Mouse (Mus musculus): Measurements from ENCODE around the gene Ttc33. TPM values are rescaled to one million over a fixed set of nuclear protein-coding genes. Genes with fewer than 3 reads are reported as not detected.
"Not testable (repeated sequence)": the region's sequence is repeated elsewhere in the genome, so short reads cannot be mapped to it uniquely, and the experiment has no call there.

Gene Ttc33
- polyA plus RNA-seq, 1 experiment from 2014 or later = 43.5 TPM

DNA sequence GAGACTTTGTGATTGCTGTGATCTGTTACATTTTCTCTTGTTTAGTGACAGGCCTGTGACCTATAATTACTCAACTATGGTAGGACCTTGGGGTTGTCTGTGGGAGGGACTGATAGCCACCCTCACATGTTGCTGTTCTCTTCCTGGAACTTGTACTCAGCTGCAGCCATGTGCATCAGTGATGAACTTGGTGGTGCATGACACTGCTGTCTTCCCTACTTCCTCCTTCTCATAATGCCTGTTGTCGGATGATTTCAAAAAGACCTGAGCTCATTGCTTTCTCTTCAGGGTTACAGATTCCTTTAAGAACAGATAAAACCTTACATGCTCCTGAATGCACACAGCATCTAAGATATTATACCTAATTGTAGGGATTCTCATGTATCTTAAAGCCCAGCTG, 2.7 kb downstream of the Ttc33 start:
- H3K27ac ChIP-seq = no peak overlapping the region
- H3K9me3 ChIP-seq = no peaks in the 10 kb centered on the region
- no peak overlapping the region for H3K4me2 ChIP-seq
- WGBS = 83% methylated on average over 1 of the region's 1 CpGs
- no peak for ATAC-seq (ENCODE audit: borderline replicate concordance, extremely low read depth, low FRiP score, low TSS enrichment)
- peaks cover 14% of the 10 kb centered on the region for H3K36me3 ChIP-seq
- no peak overlapping the region for H3K4me3 ChIP-seq
- no peaks in the 10 kb centered on the region for H3K27me3 ChIP-seq
- H3K9ac ChIP-seq = no peak overlapping the region
- peaks cover 10% of the 10 kb centered on the region; the same call in 1 of the 2 replicates for H3K4me1 ChIP-seq

DNA sequence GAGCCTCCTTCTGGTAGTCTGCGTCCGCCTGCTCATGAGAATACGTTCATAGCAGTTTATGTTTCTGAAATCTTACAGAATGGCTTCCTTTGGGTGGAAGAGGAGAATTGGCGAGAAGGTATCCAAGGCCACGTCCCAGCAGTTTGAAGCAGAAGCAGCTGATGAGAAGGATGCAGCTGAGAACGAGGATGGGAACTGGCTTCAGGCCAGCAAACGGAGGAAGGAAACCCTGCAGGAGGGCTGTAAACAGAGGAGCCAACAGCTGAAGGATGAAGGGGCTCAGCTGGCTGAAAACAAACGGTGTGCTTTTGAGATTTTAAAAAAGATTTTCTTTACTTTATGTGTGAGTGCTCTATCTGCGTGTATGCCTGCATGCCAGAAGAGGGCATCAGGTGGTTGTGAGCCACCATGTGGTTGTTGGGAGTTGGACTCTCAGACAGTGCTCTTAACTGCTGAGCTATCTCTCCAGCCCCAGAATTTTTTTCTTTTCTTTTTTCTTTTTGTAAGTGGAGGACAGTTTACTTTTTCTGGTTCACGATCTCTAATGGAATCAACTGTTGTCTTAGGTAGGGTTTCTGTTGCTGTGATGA, 4.3 kb downstream of the Ttc33 start:
- Histone ChIP-seq H3K4me2 (no peak overlapping the region), H3K27ac (no peak overlapping the region), H3K4me3 (no peak overlapping the region), H3K36me3 (peaks cover 14% of the 10 kb centered on the region), H3K9ac (no peak overlapping the region), H3K4me1 (peaks cover 6% of the 10 kb centered on the region; the same call in 1 of the 2 replicates), H3K9me3 (no peaks in the 10 kb centered on the region), H3K27me3 (no peaks in the 10 kb centered on the region)
- no peak for ATAC-seq (ENCODE audit: borderline replicate concordance, extremely low read depth, low FRiP score, low TSS enrichment)
- 48% methylated on average over 10 of the region's 10 CpGs for WGBS

DNA sequence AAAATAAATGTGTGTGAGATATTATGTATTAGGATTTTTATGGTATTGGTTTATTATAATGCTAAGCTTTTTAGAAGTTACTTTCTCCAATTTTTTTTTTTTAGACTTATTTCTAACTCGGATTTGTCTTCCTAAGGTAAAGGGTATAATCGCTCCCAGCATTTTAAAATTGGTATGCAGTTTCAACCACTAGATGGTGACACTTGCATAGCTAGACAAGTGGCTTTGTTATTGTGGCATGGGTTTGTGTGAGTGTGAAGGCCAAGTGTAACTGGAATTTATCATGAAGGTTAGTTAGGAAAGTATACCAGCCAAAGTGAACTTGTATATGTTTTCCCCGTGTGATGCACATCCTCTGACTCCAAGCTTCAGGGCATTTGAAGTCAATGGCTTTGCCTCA, 8.5 kb downstream of the Ttc33 start:
- Histone ChIP-seq H3K27ac (no peak overlapping the region), H3K9me3 (no peaks in the 10 kb centered on the region), H3K4me2 (no peak overlapping the region), H3K4me3 (no peak overlapping the region), H3K27me3 (no peaks in the 10 kb centered on the region), H3K36me3 (peaks cover 20% of the 10 kb centered on the region), H3K9ac (no peak overlapping the region), H3K4me1 (no peaks in the 10 kb centered on the region)
- no peak for ATAC-seq (ENCODE audit: borderline replicate concordance, extremely low read depth, low FRiP score, low TSS enrichment)
- WGBS = 72% methylated on average over 3 of the region's 3 CpGs

DNA sequence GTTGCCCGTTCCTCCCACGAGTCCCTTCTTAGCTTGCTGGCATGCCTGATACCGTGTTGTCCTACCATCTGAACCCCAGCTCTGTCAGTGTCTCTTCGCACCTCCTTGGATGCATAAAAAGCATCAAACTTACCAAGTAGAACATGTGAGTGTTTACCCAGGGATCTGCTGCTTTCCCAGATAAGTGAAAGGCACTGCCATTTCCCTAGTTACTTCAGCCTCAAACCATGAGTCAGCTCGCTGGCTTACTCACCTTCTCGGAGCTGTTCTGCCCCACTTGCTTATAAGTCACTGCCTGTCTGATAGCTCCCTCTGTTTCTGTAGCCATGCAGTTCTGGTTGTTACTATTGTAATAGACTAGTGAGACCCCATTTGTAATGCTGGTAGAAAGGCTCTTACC, 9.1 kb downstream of the Ttc33 start:
- Histone ChIP-seq H3K27ac (no peak overlapping the region), H3K9ac (no peak overlapping the region), H3K4me1 (no peaks in the 10 kb centered on the region), H3K9me3 (no peaks in the 10 kb centered on the region), H3K4me3 (no peak overlapping the region), H3K27me3 (no peaks in the 10 kb centered on the region), H3K36me3 (peaks cover 20% of the 10 kb centered on the region), H3K4me2 (no peak overlapping the region)
- ATAC-seq (ENCODE audit: borderline replicate concordance, extremely low read depth, low FRiP score, low TSS enrichment) = no peak
- WGBS = 91% methylated on average over 6 of the region's 6 CpGs

DNA sequence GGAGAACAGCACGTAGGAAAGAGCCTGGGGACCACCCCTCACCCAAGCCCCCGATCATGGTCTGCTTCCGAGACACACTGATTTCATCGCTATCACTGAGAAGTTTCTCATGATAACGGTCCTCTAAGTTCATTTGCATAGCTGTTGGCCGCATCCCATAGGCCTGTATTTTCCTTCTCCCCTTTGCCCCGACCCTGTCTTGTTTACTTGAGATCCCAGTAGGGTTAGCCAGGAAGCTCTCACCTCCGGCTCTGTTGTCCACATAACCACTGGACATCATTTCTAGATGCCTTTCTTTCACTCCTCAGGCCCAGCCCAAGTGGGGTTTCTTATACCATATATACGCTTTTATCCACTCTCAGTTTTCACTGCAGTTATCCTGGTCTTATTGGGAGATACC, 9.6 kb downstream of the Ttc33 start:
- Histone ChIP-seq H3K4me2 (no peak overlapping the region), H3K27ac (no peak overlapping the region), H3K36me3 (peaks cover 17% of the 10 kb centered on the region), H3K4me3 (no peak overlapping the region), H3K9ac (no peak overlapping the region), H3K27me3 (no peaks in the 10 kb centered on the region), H3K4me1 (no peaks in the 10 kb centered on the region), H3K9me3 (no peaks in the 10 kb centered on the region)
- ATAC-seq (ENCODE audit: borderline replicate concordance, extremely low read depth, low FRiP score, low TSS enrichment) = no peak
- WGBS = 85% methylated on average over 9 of the region's 9 CpGs

DNA sequence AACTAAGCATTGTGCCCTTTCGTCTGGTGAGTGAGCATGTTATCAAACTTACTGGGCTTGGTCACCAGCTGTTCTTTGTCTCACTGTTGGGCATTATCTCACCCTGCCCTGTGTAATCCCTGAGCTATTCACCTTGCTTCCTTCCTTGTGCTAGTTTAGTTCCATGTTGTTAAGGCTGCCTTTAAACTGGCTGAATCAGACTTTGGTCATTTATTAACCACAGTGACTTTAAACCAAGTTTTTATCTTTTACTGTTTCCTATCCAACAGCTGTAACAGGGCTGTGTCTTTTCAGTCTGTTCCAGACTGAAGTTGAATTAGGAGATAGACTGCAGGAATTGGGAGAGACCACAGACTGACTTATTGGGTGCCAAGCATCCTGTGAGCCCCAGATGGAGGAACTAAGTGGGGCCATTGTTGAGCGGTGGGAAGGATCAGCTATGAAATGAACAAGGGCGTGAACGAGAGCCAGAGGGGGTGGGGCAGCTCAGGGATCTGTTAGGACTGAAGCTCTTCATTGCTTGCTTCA, 10.7 kb downstream of the Ttc33 start:
- no peak overlapping the region for H3K4me2 ChIP-seq
- WGBS = 44% methylated on average over 4 of the region's 4 CpGs
- H3K9me3 ChIP-seq = no peaks in the 10 kb centered on the region
- no peak overlapping the region for H3K27ac ChIP-seq
- no peaks in the 10 kb centered on the region for H3K4me1 ChIP-seq
- H3K4me3 ChIP-seq = no peak overlapping the region
- H3K36me3 ChIP-seq = peaks cover 11% of the 10 kb centered on the region; the same call in 1 of the 2 replicates
- H3K9ac ChIP-seq = no peak overlapping the region
- no peak for ATAC-seq (ENCODE audit: borderline replicate concordance, extremely low read depth, low FRiP score, low TSS enrichment)
- H3K27me3 ChIP-seq = no peaks in the 10 kb centered on the region

DNA sequence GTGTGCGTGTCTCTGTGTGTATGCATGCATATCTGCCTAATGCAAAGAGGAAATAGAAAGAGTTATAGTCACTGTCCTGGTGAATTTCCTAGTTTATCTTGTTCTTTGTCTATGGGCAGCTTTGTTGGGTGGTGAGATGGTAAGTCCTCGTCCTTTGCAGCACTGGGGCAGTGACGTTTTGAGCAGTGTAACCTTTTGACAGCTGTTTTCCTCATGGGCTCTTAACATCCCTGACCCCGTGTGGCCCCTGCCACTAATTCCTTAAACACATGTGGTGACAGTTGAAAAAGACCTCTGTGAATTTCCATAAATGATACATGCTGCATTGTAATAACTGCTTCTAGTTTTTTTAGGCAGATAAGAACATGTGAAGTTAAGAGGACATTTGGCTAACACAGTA, 11.4 kb downstream of the Ttc33 start:
- Histone ChIP-seq H3K4me2 (no peak overlapping the region), H3K36me3 (peaks cover 7% of the 10 kb centered on the region; the same call in 1 of the 2 replicates), H3K4me3 (no peak overlapping the region), H3K9me3 (no peaks in the 10 kb centered on the region), H3K27me3 (no peaks in the 10 kb centered on the region), H3K27ac (no peak overlapping the region), H3K9ac (no peak overlapping the region), H3K4me1 (no peaks in the 10 kb centered on the region)
- no peak for ATAC-seq (ENCODE audit: borderline replicate concordance, extremely low read depth, low FRiP score, low TSS enrichment)
- WGBS = 38% methylated on average over 4 of the region's 4 CpGs

DNA sequence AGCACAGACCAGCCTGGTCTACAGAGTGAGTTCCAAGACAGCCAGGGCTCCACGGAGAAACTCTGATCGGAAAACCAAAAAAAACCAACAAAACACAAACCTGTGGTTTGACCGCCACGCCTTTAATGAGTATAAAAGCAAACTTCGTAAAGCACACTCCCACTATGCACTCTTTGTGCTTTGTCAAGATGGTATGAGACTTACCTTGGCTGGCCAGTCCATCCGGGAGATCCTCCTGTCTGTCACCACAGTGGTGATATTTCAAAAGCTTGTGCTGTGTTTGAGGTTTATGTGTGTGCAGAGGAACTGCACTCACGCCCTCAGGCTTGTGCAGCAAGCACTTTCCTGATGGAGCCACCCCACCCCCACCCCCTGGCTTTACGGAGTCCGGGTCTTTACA, 19.9 kb downstream of the Ttc33 start:
- Histone ChIP-seq H3K9me3 (no peaks in the 10 kb centered on the region), H3K4me3 (no peak overlapping the region), H3K27ac (no peak overlapping the region), H3K4me2 (no peak overlapping the region), H3K36me3 (no peaks in the 10 kb centered on the region), H3K4me1 (no peaks in the 10 kb centered on the region), H3K9ac (no peak overlapping the region), H3K27me3 (no peaks in the 10 kb centered on the region)
- 85% methylated on average over 9 of the region's 9 CpGs for WGBS
- no peak for ATAC-seq (ENCODE audit: borderline replicate concordance, extremely low read depth, low FRiP score, low TSS enrichment)

DNA sequence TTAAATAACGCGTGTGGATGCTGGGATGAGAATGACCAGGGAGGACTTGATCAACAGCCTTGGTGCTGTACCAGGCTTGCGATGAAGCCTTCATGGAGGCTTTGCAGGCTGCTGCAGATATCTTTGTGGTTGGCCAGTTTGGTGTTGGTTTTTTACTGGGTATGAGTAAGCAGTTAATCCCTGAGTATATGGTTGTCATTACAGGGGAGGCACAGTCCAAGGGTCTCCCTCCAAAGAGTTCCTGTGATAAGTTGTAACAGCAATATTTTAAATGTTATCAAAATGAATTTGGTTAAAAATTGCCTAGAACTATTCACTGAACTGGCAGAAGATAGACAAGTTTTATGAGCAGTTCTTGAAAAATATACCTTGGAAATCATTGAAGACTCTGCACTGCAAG, 23.8 kb downstream of the Ttc33 start:
- 99% methylated on average over 3 of the region's 3 CpGs for WGBS
- Histone ChIP-seq H3K27ac (no peak overlapping the region), H3K36me3 (peaks cover 3% of the 10 kb centered on the region; the same call in 1 of the 2 replicates), H3K4me3 (no peak overlapping the region), H3K9ac (no peak overlapping the region), H3K27me3 (no peaks in the 10 kb centered on the region), H3K4me2 (no peak overlapping the region), H3K4me1 (no peaks in the 10 kb centered on the region), H3K9me3 (no peaks in the 10 kb centered on the region)
- ATAC-seq (ENCODE audit: borderline replicate concordance, extremely low read depth, low FRiP score, low TSS enrichment) = no peak

DNA sequence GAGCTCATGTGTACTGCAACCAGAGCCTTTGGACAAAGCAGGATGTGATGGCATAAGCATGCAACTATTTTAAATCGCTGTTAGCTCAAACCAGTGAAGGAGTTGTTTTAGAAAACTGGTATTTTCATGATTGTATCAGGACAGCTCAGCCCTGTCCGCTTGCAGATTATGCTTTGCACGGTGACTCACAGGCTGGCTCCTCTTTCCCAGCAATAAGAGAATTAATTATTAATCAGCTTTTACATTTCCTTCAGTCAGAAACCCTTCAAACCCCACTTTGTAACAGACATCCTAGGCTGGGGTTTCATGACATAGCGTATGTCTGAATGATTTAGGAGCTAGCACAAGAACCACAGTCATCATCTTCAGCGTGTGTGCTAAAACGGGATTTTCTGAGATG, 35.2 kb downstream of the Ttc33 start:
- Histone ChIP-seq H3K36me3 (no peaks in the 10 kb centered on the region), H3K9me3 (no peaks in the 10 kb centered on the region), H3K27me3 (no peaks in the 10 kb centered on the region), H3K4me2 (no peak overlapping the region), H3K9ac (no peak overlapping the region), H3K4me3 (no peak overlapping the region), H3K27ac (no peak overlapping the region), H3K4me1 (no peaks in the 10 kb centered on the region)
- ATAC-seq (ENCODE audit: borderline replicate concordance, extremely low read depth, low FRiP score, low TSS enrichment) = no peak
- 80% methylated on average over 6 of the region's 6 CpGs for WGBS

DNA sequence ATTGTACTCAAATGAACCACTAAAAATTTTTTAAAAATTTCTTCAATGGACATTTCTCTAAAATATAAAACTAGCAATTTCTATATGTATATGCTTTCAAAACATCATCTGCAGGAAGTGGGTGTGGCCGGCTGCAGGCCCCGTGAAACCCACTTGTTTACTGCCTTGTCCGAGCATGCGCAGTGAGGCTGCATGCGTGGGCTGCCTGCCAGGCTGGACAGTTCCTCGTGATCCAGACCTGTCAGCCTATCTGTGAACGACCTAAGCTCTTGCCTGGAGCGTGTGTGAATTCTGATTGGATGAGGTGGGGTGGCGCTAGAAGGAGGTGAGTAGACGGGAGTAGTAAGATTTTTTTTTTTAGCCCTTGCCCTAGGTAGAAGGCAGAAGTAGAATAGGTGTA, 45.4 kb downstream of the Ttc33 start:
- not testable (repeated sequence) for H3K4me2 ChIP-seq; H3K4me1 ChIP-seq; H3K9ac ChIP-seq; H3K4me3 ChIP-seq; ATAC-seq (ENCODE audit: borderline replicate concordance, extremely low read depth, low FRiP score, low TSS enrichment); H3K9me3 ChIP-seq; H3K27ac ChIP-seq; H3K36me3 ChIP-seq; H3K27me3 ChIP-seq
- 70% methylated on average over 10 of the region's 10 CpGs for WGBS

DNA sequence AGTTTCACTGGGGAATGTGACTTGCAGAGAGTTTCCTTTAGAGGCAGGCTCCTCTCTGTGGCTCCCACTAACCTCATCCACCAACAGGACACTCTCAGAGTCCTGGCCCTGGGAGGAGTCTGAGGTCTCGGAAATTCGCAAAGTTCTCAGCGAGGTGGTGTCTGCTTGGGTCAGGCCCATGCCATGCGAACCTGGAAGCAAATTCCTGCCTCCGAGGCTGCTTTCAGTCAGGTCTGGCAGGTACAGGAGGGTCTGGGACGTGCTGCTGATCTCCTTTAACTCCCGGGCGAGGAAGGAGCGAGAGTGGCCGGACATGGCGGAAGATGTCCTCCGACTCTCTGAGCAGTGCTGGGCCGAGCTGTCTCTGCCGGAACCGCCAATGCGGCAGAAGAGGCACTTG, 49.3 kb downstream of the Ttc33 start:
- Histone ChIP-seq H3K9me3 (no peaks in the 10 kb centered on the region), H3K27me3 (no peaks in the 10 kb centered on the region), H3K4me3 (no peak overlapping the region), H3K27ac (no peak overlapping the region), H3K9ac (no peak overlapping the region), H3K4me2 (no peak overlapping the region), H3K36me3 (no peaks in the 10 kb centered on the region), H3K4me1 (0 out of 2 replicates have a peak, but pooled peaks cover 1% of the 10 kb centered on the region)
- ATAC-seq (ENCODE audit: borderline replicate concordance, extremely low read depth, low FRiP score, low TSS enrichment) = no peak
- 72% methylated on average over 16 of the region's 16 CpGs for WGBS

DNA sequence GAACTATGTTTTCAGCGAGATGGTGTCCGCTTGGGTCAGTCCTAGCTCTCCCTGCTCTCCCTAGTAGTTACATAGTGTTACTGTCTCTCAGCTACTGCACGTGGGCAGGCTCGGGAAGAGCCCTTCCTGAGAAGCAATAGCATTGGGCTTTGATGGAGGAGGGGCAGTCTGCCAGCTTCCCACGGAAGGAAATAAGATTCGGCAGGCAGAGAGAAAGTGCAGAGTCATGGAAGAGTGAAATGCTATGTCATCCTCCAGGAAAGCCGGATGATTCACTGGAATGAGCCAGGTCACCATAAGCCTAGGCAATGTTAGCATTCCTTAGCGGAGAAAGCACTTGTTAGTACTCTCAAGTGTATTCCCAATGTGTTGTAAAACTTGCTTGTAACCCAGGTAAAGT, 50.2 kb downstream of the Ttc33 start:
- 0 out of 2 replicates have a peak, but pooled peaks cover 2% of the 10 kb centered on the region for H3K4me1 ChIP-seq
- peak overlapping the region; percentile 17; the same call in 1 of the 2 replicates for H3K4me2 ChIP-seq
- 32% methylated on average over 8 of the region's 8 CpGs for WGBS
- H3K4me3 ChIP-seq = no peak overlapping the region
- 0 out of 2 replicates have a peak, but pooled peaks cover 3% of the 10 kb centered on the region for H3K27me3 ChIP-seq
- no peak overlapping the region for H3K9ac ChIP-seq
- H3K27ac ChIP-seq = no peak overlapping the region
- no peaks in the 10 kb centered on the region for H3K36me3 ChIP-seq
- no peaks in the 10 kb centered on the region for H3K9me3 ChIP-seq
- ATAC-seq (ENCODE audit: borderline replicate concordance, extremely low read depth, low FRiP score, low TSS enrichment) = no peak

Data from lung, embryonic 15.5 days (tissue).